Mouse (Mus musculus): ENCODE results near the gene Tmem203. TPM values are rescaled to one million over a fixed set of nuclear protein-coding genes. Genes with fewer than 3 reads are reported as not detected.

The Tmem203 gene
- polyA plus RNA-seq, 1 experiment from 2014 or later, result 13.3 TPM

GRCm38 (mm10) chr2:25228431-25228889, 26.8 kb upstream of the Tmem203 start:
- DNase-seq (ENCODE audit: low spot score) (peak; percentile 86), ATAC-seq (replicated peaks; ENCODE audit: insufficient number of reproducible peaks, low FRiP score, low TSS enrichment, low read depth) (no peak)
- WGBS, result 0% methylated on average over 7 of the region's 7 CpGs
- Histone ChIP-seq H3K4me3 (ENCODE audit: low read depth, low read length) (no peak overlapping the region), H3K36me3 (replicated peaks; ENCODE audit: control insufficient read depth, insufficient read depth, low read depth, low read length) (no peaks in the 10 kb centered on the region), H3K4me2 (ENCODE audit: low read depth, low read length) (peak overlapping the region; percentile 23; the same call in 1 of the 2 replicates), H3K9me3 (replicated peaks; ENCODE audit: control insufficient read depth, low read length) (no peaks in the 10 kb centered on the region), H3K27me3 (ENCODE audit: control insufficient read depth, insufficient read depth, low read length) (no peaks in the 10 kb centered on the region), H3K27ac (replicated peaks; ENCODE audit: low read depth, low read length) (no peak overlapping the region), H3K9ac (replicated peaks; ENCODE audit: low read length) (0 out of 2 replicates have a peak overlapping the region, but pooled peaks have one; percentile 18), H3K4me1 (ENCODE audit: control insufficient read depth, insufficient read depth, low read length) (peaks cover 2% of the 10 kb centered on the region; the same call in 1 of the 2 replicates)

GRCm38 (mm10) chr2:25228995-25229530, 26.2 kb upstream of the Tmem203 start:
- no peak for DNase-seq (ENCODE audit: low spot score)
- no peak overlapping the region for H3K27ac ChIP-seq (replicated peaks; ENCODE audit: low read depth, low read length)
- H3K9me3 ChIP-seq (replicated peaks; ENCODE audit: control insufficient read depth, low read length), result no peaks in the 10 kb centered on the region
- H3K27me3 ChIP-seq (ENCODE audit: control insufficient read depth, insufficient read depth, low read length), result no peaks in the 10 kb centered on the region
- no peak for ATAC-seq (replicated peaks; ENCODE audit: insufficient number of reproducible peaks, low FRiP score, low TSS enrichment, low read depth)
- no peaks in the 10 kb centered on the region for H3K36me3 ChIP-seq (replicated peaks; ENCODE audit: control insufficient read depth, insufficient read depth, low read depth, low read length)
- H3K4me3 ChIP-seq (ENCODE audit: low read depth, low read length), result no peak overlapping the region
- peaks cover 2% of the 10 kb centered on the region; the same call in 1 of the 2 replicates for H3K4me1 ChIP-seq (ENCODE audit: control insufficient read depth, insufficient read depth, low read length)
- WGBS, result 66% methylated on average over 6 of the region's 6 CpGs
- H3K9ac ChIP-seq (replicated peaks; ENCODE audit: low read length), result no peak overlapping the region
- no peak overlapping the region; the same call in 1 of the 2 replicates for H3K4me2 ChIP-seq (ENCODE audit: low read depth, low read length)

- no peak for DNase-seq (ENCODE audit: low spot score)
- H3K4me2 ChIP-seq (ENCODE audit: low read depth, low read length), result no peak overlapping the region
- no peak for ATAC-seq (replicated peaks; ENCODE audit: insufficient number of reproducible peaks, low FRiP score, low TSS enrichment, low read depth)
- no peak overlapping the region for H3K9ac ChIP-seq (replicated peaks; ENCODE audit: low read length)
- no peaks in the 10 kb centered on the region for H3K36me3 ChIP-seq (replicated peaks; ENCODE audit: control insufficient read depth, insufficient read depth, low read depth, low read length)
- H3K4me3 ChIP-seq (ENCODE audit: low read depth, low read length), result no peak overlapping the region
- H3K9me3 ChIP-seq (replicated peaks; ENCODE audit: control insufficient read depth, low read length), result no peaks in the 10 kb centered on the region
- H3K27ac ChIP-seq (replicated peaks; ENCODE audit: low read depth, low read length), result no peak overlapping the region
- 82% methylated on average over 5 of the region's 5 CpGs for WGBS
- no peaks in the 10 kb centered on the region for H3K27me3 ChIP-seq (ENCODE audit: control insufficient read depth, insufficient read depth, low read length)
- peaks cover 2% of the 10 kb centered on the region; the same call in 1 of the 2 replicates for H3K4me1 ChIP-seq (ENCODE audit: control insufficient read depth, insufficient read depth, low read length)
Observed at GRCm38 (mm10) chr2:25229582-25229981, 25.7 kb upstream of the Tmem203 start.

GRCm38 (mm10) chr2:25230581-25230980, 24.7 kb upstream of the Tmem203 start:
- whole genome bisulfite sequencing, result 91% methylated on average over 7 of the region's 7 CpGs

GRCm38 (mm10) chr2:25231038-25231437, 24.2 kb upstream of the Tmem203 start:
- H3K9me3 ChIP-seq (replicated peaks; ENCODE audit: control insufficient read depth, low read length), result no peaks in the 10 kb centered on the region
- no peak overlapping the region for H3K27ac ChIP-seq (replicated peaks; ENCODE audit: low read depth, low read length)
- no peak overlapping the region for H3K4me3 ChIP-seq (ENCODE audit: low read depth, low read length)
- WGBS, result 56% methylated on average over 12 of the region's 12 CpGs
- no peaks in the 10 kb centered on the region for H3K27me3 ChIP-seq (ENCODE audit: control insufficient read depth, insufficient read depth, low read length)
- DNase-seq (ENCODE audit: low spot score) (no peak), ATAC-seq (replicated peaks; ENCODE audit: insufficient number of reproducible peaks, low FRiP score, low TSS enrichment, low read depth) (no peak)
- H3K4me2 ChIP-seq (ENCODE audit: low read depth, low read length), result no peak overlapping the region
- H3K4me1 ChIP-seq (ENCODE audit: control insufficient read depth, insufficient read depth, low read length), result no peaks in the 10 kb centered on the region
- H3K9ac ChIP-seq (replicated peaks; ENCODE audit: low read length), result no peak overlapping the region
- H3K36me3 ChIP-seq (replicated peaks; ENCODE audit: control insufficient read depth, insufficient read depth, low read depth, low read length), result no peaks in the 10 kb centered on the region

More at GRCm38 (mm10) chr2:25230581-25230980, 24.7 kb upstream of the Tmem203 start:
- Histone ChIP-seq H3K4me1 (ENCODE audit: control insufficient read depth, insufficient read depth, low read length) (peaks cover 2% of the 10 kb centered on the region; the same call in 1 of the 2 replicates), H3K9me3 (replicated peaks; ENCODE audit: control insufficient read depth, low read length) (no peaks in the 10 kb centered on the region), H3K4me2 (ENCODE audit: low read depth, low read length) (no peak overlapping the region), H3K9ac (replicated peaks; ENCODE audit: low read length) (no peak overlapping the region), H3K27me3 (ENCODE audit: control insufficient read depth, insufficient read depth, low read length) (no peaks in the 10 kb centered on the region), H3K36me3 (replicated peaks; ENCODE audit: control insufficient read depth, insufficient read depth, low read depth, low read length) (no peaks in the 10 kb centered on the region), H3K27ac (replicated peaks; ENCODE audit: low read depth, low read length) (no peak overlapping the region), H3K4me3 (ENCODE audit: low read depth, low read length) (no peak overlapping the region)
- DNase-seq (ENCODE audit: low spot score), result no peak
- no peak for ATAC-seq (replicated peaks; ENCODE audit: insufficient number of reproducible peaks, low FRiP score, low TSS enrichment, low read depth)

GRCm38 (mm10) chr2:25233421-25233820, 21.8 kb upstream of the Tmem203 start:
- DNase-seq (ENCODE audit: low spot score) (no peak), ATAC-seq (replicated peaks; ENCODE audit: insufficient number of reproducible peaks, low FRiP score, low TSS enrichment, low read depth) (no peak)
- H3K9me3 ChIP-seq (replicated peaks; ENCODE audit: control insufficient read depth, low read length), result no peaks in the 10 kb centered on the region
- no peak overlapping the region for H3K4me3 ChIP-seq (ENCODE audit: low read depth, low read length)
- H3K4me2 ChIP-seq (ENCODE audit: low read depth, low read length), result no peak overlapping the region
- WGBS, result 79% methylated on average over 4 of the region's 4 CpGs
- H3K9ac ChIP-seq (replicated peaks; ENCODE audit: low read length), result no peak overlapping the region
- H3K4me1 ChIP-seq (ENCODE audit: control insufficient read depth, insufficient read depth, low read length), result no peaks in the 10 kb centered on the region
- no peaks in the 10 kb centered on the region for H3K36me3 ChIP-seq (replicated peaks; ENCODE audit: control insufficient read depth, insufficient read depth, low read depth, low read length)
- H3K27me3 ChIP-seq (ENCODE audit: control insufficient read depth, insufficient read depth, low read length), result no peaks in the 10 kb centered on the region
- no peak overlapping the region for H3K27ac ChIP-seq (replicated peaks; ENCODE audit: low read depth, low read length)

GRCm38 (mm10) chr2:25234050-25234449, 21.2 kb upstream of the Tmem203 start, which contains the start of gene Slc34a3:
Gene Slc34a3 (minus strand): TSS chr2:25234364.
- H3K36me3 ChIP-seq (replicated peaks; ENCODE audit: control insufficient read depth, insufficient read depth, low read depth, low read length), result no peaks in the 10 kb centered on the region
- DNase-seq (ENCODE audit: low spot score) (no peak), ATAC-seq (replicated peaks; ENCODE audit: insufficient number of reproducible peaks, low FRiP score, low TSS enrichment, low read depth) (no peak)
- 84% methylated on average over 3 of the region's 3 CpGs for WGBS
- H3K9ac ChIP-seq (replicated peaks; ENCODE audit: low read length), result no peak within 1 kb of the TSS
- H3K4me3 ChIP-seq (ENCODE audit: low read depth, low read length), result no peak within 1 kb of the TSS
- no peak within 1 kb of the TSS for H3K27ac ChIP-seq (replicated peaks; ENCODE audit: low read depth, low read length)
- H3K4me2 ChIP-seq (ENCODE audit: low read depth, low read length), result no peak within 1 kb of the TSS
- H3K27me3 ChIP-seq (ENCODE audit: control insufficient read depth, insufficient read depth, low read length), result no peaks in the 10 kb centered on the region
- H3K9me3 ChIP-seq (replicated peaks; ENCODE audit: control insufficient read depth, low read length), result no peaks in the 10 kb centered on the region
- no peaks in the 10 kb centered on the region for H3K4me1 ChIP-seq (ENCODE audit: control insufficient read depth, insufficient read depth, low read length)

- DNase-seq (ENCODE audit: low spot score) (no peak), ATAC-seq (replicated peaks; ENCODE audit: insufficient number of reproducible peaks, low FRiP score, low TSS enrichment, low read depth) (no peak)
- no peaks in the 10 kb centered on the region for H3K4me1 ChIP-seq (ENCODE audit: control insufficient read depth, insufficient read depth, low read length)
- no peak overlapping the region for H3K4me3 ChIP-seq (ENCODE audit: low read depth, low read length)
- H3K36me3 ChIP-seq (replicated peaks; ENCODE audit: control insufficient read depth, insufficient read depth, low read depth, low read length), result no peaks in the 10 kb centered on the region
- no peaks in the 10 kb centered on the region for H3K9me3 ChIP-seq (replicated peaks; ENCODE audit: control insufficient read depth, low read length)
- H3K4me2 ChIP-seq (ENCODE audit: low read depth, low read length), result no peak overlapping the region
- H3K27me3 ChIP-seq (ENCODE audit: control insufficient read depth, insufficient read depth, low read length), result no peaks in the 10 kb centered on the region
- WGBS, result 66% methylated on average over 5 of the region's 5 CpGs
- no peak overlapping the region for H3K27ac ChIP-seq (replicated peaks; ENCODE audit: low read depth, low read length)
- H3K9ac ChIP-seq (replicated peaks; ENCODE audit: low read length), result no peak overlapping the region
Observed at GRCm38 (mm10) chr2:25234551-25235220, 20.6 kb upstream of the Tmem203 start.
